Mouse (Mus musculus): Measurements from ENCODE around the gene Exosc5.

Exosc5 gene

GRCm38 (mm10) chr7:25658657-25659472 is at the start of gene Exosc5, which contains the start of gene Bckdha:
Gene Exosc5 (plus strand): TSS chr7:25659164.
Gene Bckdha (minus strand): TSS chr7:25658981.
- peak; percentile 98 for DNase-seq

GRCm38 (mm10) chr7:25610056-25610455 is 48.9 kb upstream of the Exosc5 start:
- no peak for DNase-seq

GRCm38 (mm10) chr7:25611501-25611900 is 47.5 kb upstream of the Exosc5 start:
- no peak for DNase-seq

- DNase-seq: no peak
Measured at GRCm38 (mm10) chr7:25614086-25614485, 44.9 kb upstream of the Exosc5 start.

- DNase-seq: no peak
Measured at GRCm38 (mm10) chr7:25614831-25615705, 43.9 kb upstream of the Exosc5 start.

GRCm38 (mm10) chr7:25615706-25616011 is 43.3 kb upstream of the Exosc5 start, which contains the start of gene Erich4:
Gene Erich4 (minus strand): TSS chr7:25615892.
- no peak for DNase-seq

- DNase-seq: no peak
Measured at GRCm38 (mm10) chr7:25617376-25618160, 41.4 kb upstream of the Exosc5 start.

GRCm38 (mm10) chr7:25618865-25619721 is 39.9 kb upstream of the Exosc5 start, which contains the start of gene Dmac2:
Gene Dmac2 (plus strand): TSS chr7:25619414.
- DNase-seq: peak; percentile 92

- no peak for DNase-seq
Measured at GRCm38 (mm10) chr7:25619722-25619991, 39.3 kb upstream of the Exosc5 start.

GRCm38 (mm10) chr7:25620101-25620500 is 38.9 kb upstream of the Exosc5 start:
- no peak for DNase-seq

- no peak for DNase-seq
Measured at GRCm38 (mm10) chr7:25620751-25621150, 38.2 kb upstream of the Exosc5 start.

- no peak for DNase-seq
Measured at GRCm38 (mm10) chr7:25623857-25624370, 35.0 kb upstream of the Exosc5 start.

GRCm38 (mm10) chr7:25624851-25625250 is 34.1 kb upstream of the Exosc5 start:
- no peak for DNase-seq

- DNase-seq: peak; percentile 37
Measured at GRCm38 (mm10) chr7:25625594-25626250, 33.2 kb upstream of the Exosc5 start.

GRCm38 (mm10) chr7:25626509-25627430 is 32.2 kb upstream of the Exosc5 start, which contains the start of gene B3gnt8:
Gene B3gnt8 (plus strand): TSS chr7:25626654.
- peak; percentile 53 for DNase-seq

GRCm38 (mm10) chr7:25627431-25628322 is 31.3 kb upstream of the Exosc5 start:
- DNase-seq: peak; percentile 85

- no peak for DNase-seq
Measured at GRCm38 (mm10) chr7:25628323-25628620, 30.7 kb upstream of the Exosc5 start.

- no peak for DNase-seq
Measured at GRCm38 (mm10) chr7:25632679-25633078, 26.3 kb upstream of the Exosc5 start.

- no peak for DNase-seq
Measured at GRCm38 (mm10) chr7:25636373-25636772, 22.6 kb upstream of the Exosc5 start.

All from liver (tissue).